Mouse (Mus musculus) left cerebral cortex, adult 6 months (tissue): ENCODE results near the gene Kdm5c. TPM values are rescaled to one million over a fixed set of nuclear protein-coding genes. Genes with fewer than 3 reads are reported as not detected.

Source experiments
- long read RNA-seq, 2 experiments: library from polyadenylated mRNA; unstranded; transcript quantifications; one replicate each; pipeline ENCODE4 v2.0.0; 2019 to 2020
- polyA plus RNA-seq: library from polyadenylated mRNA; unstranded; fragments of <200 nt; fragmentation: Nextera tagmentation; gene quantifications from 2 replicates; pipeline ENCODE4 v1.2.3, GENCODE M21; 2021

Kdm5c gene
- 8.2 and 11.8 TPM in 2 replicates for polyA plus RNA-seq
- long read RNA-seq, experiment 1, full-length matches to known transcripts = 4 of 16 reads
- long read RNA-seq, experiment 1, partial matches to known transcripts = 7 of 16 reads
- long read RNA-seq, experiment 1, other reads (novel, unspliced or antisense) = 5 of 16 reads
- long read RNA-seq, experiment 2, partial matches to known transcripts = 12 of 26 reads
- long read RNA-seq, experiment 2, other reads (novel, unspliced or antisense) = 14 of 26 reads

GRCm38 (mm10) chrX:152232781-152233763, at the start of gene Kdm5c:
Kdm5c (plus strand) TSS chrX:152233020.

Other genes starting within 250 kb of the Kdm5c start
- gene Hsd17b10, start 231.2 kb upstream of the Kdm5c start, polyA plus RNA-seq = 105 and 141 TPM in 2 replicates
- 0.22 and 0.39 TPM in 2 replicates for gene Ribc1, start 216.7 kb upstream of the Kdm5c start, polyA plus RNA-seq
- gene Smc1a, start 216.6 kb upstream of the Kdm5c start, polyA plus RNA-seq = 19.3 and 22.7 TPM in 2 replicates
- 7.8 and 28.7 TPM in 2 replicates for gene Iqsec2, start 88.8 kb upstream of the Kdm5c start, polyA plus RNA-seq
- 30.1 and 36.7 TPM in 2 replicates for gene Kantr, start 94.5 kb downstream of the Kdm5c start, polyA plus RNA-seq
- 8.1 and 19.2 TPM in 2 replicates for gene Tspyl2, start 109.4 kb downstream of the Kdm5c start, polyA plus RNA-seq
- 2.5 and 4.8 TPM in 2 replicates for gene Gpr173, start 135.7 kb downstream of the Kdm5c start, polyA plus RNA-seq